In genomic region chr9:63744595-63744994, GRCm38 (mm10) we compare ENCODE assay signal across 25 mouse cellular contexts. TPM values are rescaled to one million over a fixed set of nuclear protein-coding genes. Genes with fewer than 3 reads are reported as not detected.
DNase-seq lines count a peak whose midpoint lies in the region; ATAC-seq and TF ChIP-seq lines count a peak whose summit lies in the region.
"Had no signal": no experiment of that assay in that cellular context is flagged by ENCODE, and none has a peak within 500 bp of the region (broad histone marks: within the 10 kb centered on the region; RNA-seq: fewer than 3 reads in every experiment).

No protein-coding gene starts in this region.

- WGBS in hindbrain, embryonic 13.5 days, result 90% methylated on average over 5 of the region's 5 CpGs
- WGBS in hindbrain, postnatal 0 days, result 88% methylated on average over 5 of the region's 5 CpGs
- WGBS in liver, embryonic 12.5 days (ENCODE audit: insufficient replicate concordance), result 55% methylated on average over 5 of the region's 5 CpGs
- WGBS in liver, postnatal 0 days (ENCODE audit: insufficient replicate concordance), result 62% methylated on average over 5 of the region's 5 CpGs
- 95% methylated on average over 5 of the region's 5 CpGs for WGBS in midbrain, embryonic 16.5 days

- H3K4me2 ChIP-seq in hindbrain, embryonic 13.5 days, result no peak overlapping the region
- H3K4me2 ChIP-seq in hindbrain, postnatal 0 days (ENCODE audit: low read depth, low read length), result no peak overlapping the region
- peak overlapping the region; percentile 7 for H3K4me2 ChIP-seq in liver, embryonic 12.5 days
- H3K4me2 ChIP-seq in liver, postnatal 0 days (ENCODE audit: low read depth, low read length), result no peak overlapping the region
- no peak overlapping the region for H3K4me2 ChIP-seq in midbrain, embryonic 16.5 days (ENCODE audit: low read length)
- H3K4me2 ChIP-seq: forebrain, embryonic 13.5 days; hindbrain, embryonic 15.5 days; limb, embryonic 15.5 days; midbrain, embryonic 13.5 days; neural tube, embryonic 15.5 days had no signal

- no peaks in the 10 kb centered on the region for H3K27me3 ChIP-seq in hindbrain, embryonic 13.5 days
- H3K27me3 ChIP-seq in hindbrain, postnatal 0 days (ENCODE audit: insufficient read depth, low read length), result no peaks in the 10 kb centered on the region
- H3K27me3 ChIP-seq in liver, embryonic 12.5 days (replicated peaks), result no peaks in the 10 kb centered on the region
- H3K27me3 ChIP-seq in liver, postnatal 0 days (ENCODE audit: insufficient read depth, low read length), result no peaks in the 10 kb centered on the region
- no peaks in the 10 kb centered on the region for H3K27me3 ChIP-seq in midbrain, embryonic 16.5 days (ENCODE audit: control insufficient read depth, insufficient read depth, low read depth, low read length)
- H3K27me3 ChIP-seq: forebrain, embryonic 13.5 days; hindbrain, embryonic 15.5 days; limb, embryonic 15.5 days; megakaryocyte, embryonic 14.5 days; midbrain, embryonic 13.5 days; neural tube, embryonic 15.5 days had no signal

- TF ChIP-seq CTCF in hindbrain, postnatal 0 days (IDR thresholded peaks at IDR 0.05; ENCODE audit: low read depth), result no peak
- no peak for TF ChIP-seq CTCF in liver, postnatal 0 days (IDR thresholded peaks at IDR 0.05; ENCODE audit: low read depth)

- no peaks in the 10 kb centered on the region for H3K9me3 ChIP-seq in hindbrain, embryonic 13.5 days
- no peaks in the 10 kb centered on the region for H3K9me3 ChIP-seq in hindbrain, postnatal 0 days (ENCODE audit: low read length)
- H3K9me3 ChIP-seq in liver, embryonic 12.5 days (replicated peaks), result no peaks in the 10 kb centered on the region
- H3K9me3 ChIP-seq in liver, postnatal 0 days (ENCODE audit: low read length), result no peaks in the 10 kb centered on the region
- H3K9me3 ChIP-seq in midbrain, embryonic 16.5 days (replicated peaks; ENCODE audit: control insufficient read depth, low read length, poor library complexity, severe bottlenecking), result no peaks in the 10 kb centered on the region
- H3K9me3 ChIP-seq: forebrain, embryonic 13.5 days; hindbrain, embryonic 15.5 days; limb, embryonic 10.5 days; limb, embryonic 15.5 days; megakaryocyte, embryonic 14.5 days; midbrain, embryonic 13.5 days; neural tube, embryonic 15.5 days had no signal

- TF ChIP-seq EP300 in liver, postnatal 0 days (IDR thresholded peaks at IDR 0.05; ENCODE audit: low read depth), result no peak

- H3K4me1 ChIP-seq in hindbrain, embryonic 13.5 days (replicated peaks), result peaks cover 75% of the 10 kb centered on the region
- H3K4me1 ChIP-seq in hindbrain, postnatal 0 days (ENCODE audit: insufficient read depth, low read length), result peaks cover 17% of the 10 kb centered on the region; the same call in 1 of the 2 replicates
- peaks cover 94% of the 10 kb centered on the region for H3K4me1 ChIP-seq in liver, embryonic 12.5 days
- peaks cover 86% of the 10 kb centered on the region for H3K4me1 ChIP-seq in liver, postnatal 0 days (ENCODE audit: insufficient read depth)
- H3K4me1 ChIP-seq in midbrain, embryonic 16.5 days (ENCODE audit: control insufficient read depth, insufficient read depth, low read length), result peaks cover 17% of the 10 kb centered on the region

- no peak overlapping the region for H3K4me3 ChIP-seq in hindbrain, embryonic 13.5 days
- no peak overlapping the region for H3K4me3 ChIP-seq in hindbrain, postnatal 0 days (ENCODE audit: low read length)
- H3K4me3 ChIP-seq in liver, embryonic 12.5 days, result no peak overlapping the region
- no peak overlapping the region for H3K4me3 ChIP-seq in liver, postnatal 0 days (ENCODE audit: low read depth, low read length)
- no peak overlapping the region for H3K4me3 ChIP-seq in midbrain, embryonic 16.5 days (ENCODE audit: low read depth, low read length)
- H3K4me3 ChIP-seq: forebrain, embryonic 13.5 days; hindbrain, embryonic 15.5 days; limb, embryonic 10.5 days; limb, embryonic 15.5 days; midbrain, embryonic 13.5 days; neural tube, embryonic 15.5 days had no signal

- no peaks in the 10 kb centered on the region for H3K36me3 ChIP-seq in hindbrain, embryonic 13.5 days
- no peaks in the 10 kb centered on the region; the same call in 1 of the 2 replicates for H3K36me3 ChIP-seq in hindbrain, postnatal 0 days (ENCODE audit: insufficient read depth, low read length)
- peaks cover 6% of the 10 kb centered on the region; the same call in 1 of the 2 replicates for H3K36me3 ChIP-seq in liver, embryonic 12.5 days
- no peaks in the 10 kb centered on the region for H3K36me3 ChIP-seq in liver, postnatal 0 days (replicated peaks; ENCODE audit: insufficient read depth, low read length)
- no peaks in the 10 kb centered on the region for H3K36me3 ChIP-seq in midbrain, embryonic 16.5 days (ENCODE audit: control insufficient read depth, insufficient read depth, low read length)
- H3K36me3 ChIP-seq: hindbrain, embryonic 15.5 days; midbrain, embryonic 13.5 days; neural tube, embryonic 15.5 days had no signal

- ATAC-seq in hindbrain, embryonic 13.5 days (ENCODE audit: low FRiP score), result no peak
- no peak for ATAC-seq in hindbrain, postnatal 0 days
- ATAC-seq in liver, embryonic 12.5 days, result peak; percentile 70
- peak; percentile 64 for ATAC-seq in liver, postnatal 0 days
- no peak for ATAC-seq in midbrain, embryonic 16.5 days
- ATAC-seq: forebrain, embryonic 13.5 days; midbrain, embryonic 13.5 days had no signal

- H3K9ac ChIP-seq in hindbrain, embryonic 13.5 days, result no peak overlapping the region
- no peak overlapping the region for H3K9ac ChIP-seq in hindbrain, postnatal 0 days (replicated peaks; ENCODE audit: low read length)
- no peak overlapping the region for H3K9ac ChIP-seq in liver, embryonic 12.5 days
- H3K9ac ChIP-seq in liver, postnatal 0 days (replicated peaks), result no peak overlapping the region
- H3K9ac ChIP-seq in midbrain, embryonic 16.5 days (ENCODE audit: low read depth, low read length), result no peak overlapping the region
- H3K9ac ChIP-seq: forebrain, embryonic 13.5 days; hindbrain, embryonic 15.5 days; limb, embryonic 15.5 days; midbrain, embryonic 13.5 days; neural tube, embryonic 15.5 days had no signal

- no peak for DNase-seq in hindbrain, postnatal 0 days (ENCODE audit: low spot score)
- DNase-seq in liver, result peak; percentile 54
- DNase-seq in liver, postnatal 0 days, result no peak
- no peak for DNase-seq in urinary bladder, postnatal 14 days (ENCODE audit: low spot score)
- DNase-seq in cerebellum, postnatal 4 days (ENCODE audit: low spot score in 2 of 2), result no peak
- DNase-seq: adrenal gland, adult 8-10 months; B cell, adult 2 months; cerebellum, adult 2 months; cerebellum, postnatal 14 days; gastrocnemius, postnatal 36 days; heart, postnatal 36 days; kidney, adult 9 months; kidney, postnatal 10 days; lung, postnatal 36 days; right cerebral cortex, adult 18-20 months had no signal

- H3K27ac ChIP-seq in hindbrain, embryonic 13.5 days, result peak overlapping the region; percentile 23; the same call in 1 of the 2 replicates
- no peak overlapping the region for H3K27ac ChIP-seq in hindbrain, postnatal 0 days
- H3K27ac ChIP-seq in liver, embryonic 12.5 days, result peak overlapping the region; percentile 66; the same call in 1 of the 2 replicates
- no peak overlapping the region for H3K27ac ChIP-seq in liver, postnatal 0 days (ENCODE audit: low read depth)
- H3K27ac ChIP-seq in midbrain, embryonic 16.5 days (ENCODE audit: low read length), result no peak overlapping the region
- H3K27ac ChIP-seq: forebrain, embryonic 13.5 days; hindbrain, embryonic 15.5 days; limb, embryonic 10.5 days; limb, embryonic 15.5 days; midbrain, embryonic 13.5 days; neural tube, embryonic 15.5 days had no signal

RNA-seq across cellular contexts. Expression of gene Smad3, which starts 13.2 kb away (rescaled TPM):
- 11.9 and 12.0 TPM in 2 replicates for polyA plus RNA-seq in hindbrain, embryonic 13.5 days (2015; fragmentation: Nextera tagmentation; extraction: Ambion mirVana)
- 26.5 and 34.0 TPM in 2 replicates for total RNA-seq in hindbrain, postnatal 0 days (2014; rRNA removed)
- 7.2 and 7.5 TPM in 2 replicates for polyA plus RNA-seq in hindbrain, postnatal 0 days (2015; fragmentation: Nextera tagmentation; extraction: Ambion mirVana)
- 5.8 and 7.2 TPM in 2 replicates for polyA plus RNA-seq in liver, embryonic 12.5 days (2016; fragmentation: Nextera tagmentation; extraction: Ambion mirVana)
- 1.9 and 2.1 TPM in 2 replicates for polyA plus RNA-seq in liver, postnatal 0 days (2015; fragmentation: Nextera tagmentation; extraction: Ambion mirVana)
- 5.7 and 6.1 TPM in 2 replicates for polyA plus RNA-seq in midbrain, embryonic 16.5 days (2015; fragmentation: Nextera tagmentation; extraction: Ambion mirVana)

Comparison
In these comparisons a context has a peak if more than half of its experiments do, and no peak if none do; other contexts are left out.
1. H3K27ac ChIP-seq: peak in hindbrain, embryonic 13.5 days (single experiment) and liver, embryonic 12.5 days (single experiment); none in hindbrain, postnatal 0 days (single experiment), liver, postnatal 0 days (single experiment) and midbrain, embryonic 16.5 days (single experiment).
2. ATAC-seq: peak in liver, embryonic 12.5 days (single experiment) and liver, postnatal 0 days (single experiment); none in hindbrain, embryonic 13.5 days (single experiment), hindbrain, postnatal 0 days (single experiment) and midbrain, embryonic 16.5 days (single experiment).